Mouse (Mus musculus) ovary, postnatal 10 days (tissue): ENCODE measurements at regions not wholly inside any gene's neighbourhood (a gene's known extent, or its start where the extent isn't known, plus 50 kb on each side); places are given as distances from the start of the nearest gene placed in this dataset.
A peak's percentile ranks its signal among the peaks of the same experiment; 100 is the strongest.

Source experiments
- DNase-seq: peaks from one replicate; pipeline ENCODE4 v3.0.0; 2022; ENCODE audit warnings: low spot score

DNA sequence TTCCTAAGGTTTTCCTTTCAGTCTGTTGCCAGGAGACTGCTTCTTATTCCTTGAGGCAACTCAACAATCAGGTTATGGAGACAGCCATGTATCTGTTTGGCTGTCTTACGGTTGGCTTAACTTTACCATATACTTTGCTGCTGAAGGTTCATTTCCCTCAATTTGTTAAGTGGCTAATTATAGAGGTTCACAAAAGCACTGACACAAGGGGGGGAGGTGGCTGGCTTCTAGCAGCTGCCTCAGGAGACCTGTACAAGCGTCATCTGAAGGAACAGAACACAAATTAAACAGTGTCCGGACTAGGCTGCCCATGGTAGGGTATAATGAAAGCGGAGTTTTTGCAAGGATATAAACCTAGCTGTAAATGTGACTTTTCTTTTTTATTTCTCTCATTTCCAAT, 305.0 kb upstream of the Rnf219 start:
- DNase-seq = no peak

GRCm38 (mm10) chr14:104824926-104825325, 302.5 kb upstream of the Rnf219 start:
- no peak for DNase-seq

DNA sequence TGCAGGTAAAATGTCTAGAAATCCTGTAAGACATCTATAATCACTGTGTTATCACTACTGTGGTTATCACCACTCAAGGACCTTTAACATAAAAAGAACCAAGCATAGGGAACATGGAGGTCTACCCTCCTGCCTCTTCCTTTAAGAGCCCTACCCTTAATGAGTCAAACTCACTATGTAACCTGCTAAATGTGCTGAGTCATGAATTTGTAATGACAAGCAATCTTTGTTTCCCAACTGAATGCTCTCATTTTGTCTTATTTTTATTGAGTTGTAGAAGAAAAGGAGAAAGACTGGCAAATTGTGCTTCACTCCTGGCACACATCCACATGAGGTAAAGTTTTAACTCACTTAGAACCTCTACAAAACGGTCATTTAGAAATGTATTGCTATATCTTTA, 301.8 kb upstream of the Rnf219 start:
- DNase-seq = no peak

GRCm38 (mm10) chr14:104821903-104822573, 299.6 kb upstream of the Rnf219 start:
- no peak for DNase-seq

DNA sequence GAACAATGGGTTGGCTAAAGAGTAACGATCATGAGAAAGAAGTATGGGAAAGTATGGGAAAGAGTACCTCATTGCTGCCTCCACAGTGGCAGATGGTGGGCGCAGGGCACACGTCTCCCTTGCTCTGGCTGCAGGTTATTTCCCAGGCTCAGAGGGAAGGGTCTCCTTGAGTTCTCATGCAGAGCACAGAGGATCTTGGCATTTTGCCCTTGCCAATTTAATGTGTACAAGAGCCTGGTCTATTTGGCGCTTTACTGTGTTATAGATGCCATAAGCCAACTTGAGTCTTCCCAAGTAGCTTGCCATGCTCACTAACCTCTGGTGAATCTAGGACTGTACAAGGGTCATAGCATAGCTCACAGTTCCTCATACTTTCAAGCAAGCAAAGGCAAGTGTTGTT, 296.7 kb upstream of the Rnf219 start:
- no peak for DNase-seq

- peak; percentile 29 for DNase-seq
Observed at GRCm38 (mm10) chr14:104813977-104814584, 291.6 kb upstream of the Rnf219 start.

GRCm38 (mm10) chr14:104812006-104812405, 289.6 kb upstream of the Rnf219 start:
- no peak for DNase-seq

GRCm38 (mm10) chr14:104805332-104805731, 282.9 kb upstream of the Rnf219 start:
- DNase-seq = no peak

- no peak for DNase-seq
Observed at GRCm38 (mm10) chr14:104796348-104796965, 274.0 kb upstream of the Rnf219 start.

GRCm38 (mm10) chr14:104789346-104789745, 266.9 kb upstream of the Rnf219 start:
- DNase-seq = no peak

DNA sequence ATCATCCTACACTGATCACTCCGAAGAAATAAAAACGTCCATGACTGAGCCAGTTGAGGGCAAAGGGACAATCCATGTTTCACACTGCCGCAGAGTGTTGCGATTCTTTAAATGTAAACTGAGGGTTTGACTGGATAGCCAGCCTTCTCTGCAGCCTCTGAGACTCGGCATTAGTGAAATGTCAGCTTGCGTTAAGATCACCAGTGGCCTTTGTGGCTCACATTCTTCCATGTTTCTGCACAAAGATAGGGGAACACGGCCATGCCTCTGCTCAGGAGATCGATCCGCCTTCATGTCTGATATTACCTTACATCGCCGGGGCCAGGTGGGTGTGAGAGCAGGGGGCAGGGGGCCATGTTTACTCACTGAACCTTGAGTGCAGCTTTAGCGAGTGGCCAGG, 262.6 kb upstream of the Rnf219 start:
- DNase-seq = no peak

- no peak for DNase-seq
Observed at GRCm38 (mm10) chr14:104769938-104770337, 247.5 kb upstream of the Rnf219 start.

- no peak for DNase-seq
Observed at GRCm38 (mm10) chr14:104734213-104734612, 211.8 kb upstream of the Rnf219 start.

- DNase-seq = no peak
Observed at GRCm38 (mm10) chr14:104732036-104732435, 209.6 kb upstream of the Rnf219 start.

- DNase-seq = no peak
Observed at GRCm38 (mm10) chr14:104731319-104731995, 209.0 kb upstream of the Rnf219 start.

DNA sequence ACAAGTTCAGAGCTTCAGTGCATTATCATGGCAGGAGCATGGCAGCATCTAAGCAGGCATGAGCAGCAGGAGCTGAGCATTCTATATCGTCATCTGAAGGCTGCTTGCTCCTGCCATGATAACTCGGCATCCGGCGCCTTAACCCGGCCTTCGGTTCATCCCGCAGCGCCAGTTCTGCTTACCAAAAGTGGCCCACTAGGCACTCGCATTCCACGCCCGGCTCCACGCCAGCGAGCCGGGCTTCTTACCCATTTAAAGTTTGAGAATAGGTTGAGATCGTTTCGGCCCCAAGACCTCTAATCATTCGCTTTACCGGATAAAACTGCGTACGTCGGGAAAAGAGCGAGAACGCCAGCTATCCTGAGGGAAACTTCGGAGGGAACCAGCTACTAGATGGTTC, 193.2 kb upstream of the Rnf219 start:
- peak; percentile 100 for DNase-seq

DNA sequence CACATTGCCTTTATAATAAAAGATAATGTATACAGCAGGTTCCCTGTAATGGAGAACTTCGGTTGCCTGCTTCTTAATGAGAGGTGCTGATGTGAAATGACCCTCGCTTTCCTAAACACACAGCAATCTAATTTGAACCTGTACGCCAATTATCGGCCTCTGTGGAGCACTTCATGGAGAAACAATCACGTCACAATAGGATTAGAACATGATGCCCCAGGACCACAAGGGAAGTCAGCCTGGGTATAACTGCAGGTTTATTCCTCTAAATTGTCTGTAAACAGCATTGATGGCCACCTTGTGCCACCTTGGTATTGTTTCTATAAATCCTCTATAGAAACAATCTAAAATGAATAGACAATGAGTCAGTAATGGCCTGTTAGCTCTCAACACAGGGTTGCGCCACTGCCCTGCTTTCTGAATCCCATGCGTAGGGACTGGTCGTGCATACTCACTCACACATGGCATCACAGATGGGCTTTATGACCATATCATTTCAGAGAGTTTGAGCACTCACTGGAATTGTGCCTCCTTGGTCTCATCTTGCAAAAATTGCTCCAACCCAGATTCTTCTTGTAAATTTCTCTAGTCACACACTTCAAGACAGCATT, 179.9 kb upstream of the Rnf219 start:
- no peak for DNase-seq

- no peak for DNase-seq
Observed at GRCm38 (mm10) chr14:104698962-104699361, 176.5 kb upstream of the Rnf219 start.

DNA sequence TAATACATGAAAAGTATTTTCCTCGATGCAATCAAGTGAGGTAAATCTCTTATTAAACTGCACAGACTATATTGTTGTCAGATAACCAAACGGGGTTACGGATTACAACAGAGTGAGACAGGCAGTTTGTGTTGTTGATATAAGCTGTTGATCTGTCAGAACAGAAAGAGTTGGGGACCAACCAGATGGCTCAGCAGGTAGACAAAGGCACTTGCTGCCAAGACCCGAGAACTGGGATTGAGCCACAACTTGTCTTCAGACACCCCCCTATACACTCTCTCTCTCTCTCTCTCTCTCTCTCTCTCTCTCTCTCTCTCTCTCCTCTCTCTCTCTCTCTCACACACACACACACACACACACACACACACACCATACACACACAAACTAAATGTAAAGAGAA, 172.7 kb upstream of the Rnf219 start:
- DNase-seq = no peak

- DNase-seq = no peak
Observed at GRCm38 (mm10) chr14:104694174-104694803, 171.8 kb upstream of the Rnf219 start.

DNA sequence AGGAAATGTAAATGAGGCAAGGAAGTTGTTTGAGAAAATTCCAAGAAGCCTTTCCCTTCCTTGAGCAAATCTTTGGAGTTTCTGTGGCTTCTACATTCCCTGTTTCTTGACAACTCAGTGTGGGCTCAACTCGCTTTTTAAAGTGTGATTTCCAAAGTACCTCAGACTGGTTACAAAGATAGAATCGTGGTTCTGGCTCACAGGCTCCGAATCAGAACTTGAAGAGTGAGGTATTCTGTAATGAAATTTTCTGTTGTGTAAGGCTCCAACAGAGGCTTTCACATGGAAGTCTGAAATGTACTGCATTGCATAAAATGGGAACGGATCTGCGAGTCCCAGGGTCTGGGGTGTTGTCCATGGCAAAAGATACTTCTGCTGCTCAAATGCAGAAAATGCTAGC, 170.2 kb upstream of the Rnf219 start:
- DNase-seq = no peak

DNA sequence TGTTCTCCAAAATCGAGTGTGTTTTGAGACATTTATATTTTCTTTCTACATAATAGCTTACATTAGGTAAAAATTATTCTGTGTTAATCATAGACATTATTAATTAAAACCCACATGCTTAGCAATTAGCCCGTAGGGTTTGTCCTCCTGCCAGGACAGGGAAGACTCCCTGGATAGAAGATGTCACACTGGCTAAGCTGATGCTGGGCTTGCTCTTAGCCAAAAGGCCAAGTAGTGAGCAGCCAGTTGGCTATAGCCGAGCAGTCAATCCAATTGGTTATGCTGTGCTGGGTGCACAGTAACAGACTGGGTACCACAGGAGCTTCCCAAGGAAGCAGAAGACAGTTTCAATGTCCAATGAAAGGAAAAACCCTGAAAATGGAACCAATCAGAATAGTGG, 166.0 kb upstream of the Rnf219 start:
- DNase-seq = no peak
